Mouse (Mus musculus): ENCODE measurements at regions not wholly inside any gene's neighbourhood (a gene's known extent, or its start where the extent isn't known, plus 50 kb on each side); places are given as distances from the start of the nearest gene placed in this dataset.

GRCm38 (mm10) chr15:62238503-62239045 is 1315.8 kb upstream of the A1bg start:
- no peak for TF ChIP-seq CTCF (IDR thresholded peaks at IDR 0.05; ENCODE audit: low read depth)
- no peak for TF ChIP-seq EP300 (IDR thresholded peaks at IDR 0.05; ENCODE audit: low read depth)
